Mouse (Mus musculus) liver, embryonic 15.5 days (tissue): ENCODE data around the gene Nxf1. TPM values are rescaled to one million over a fixed set of nuclear protein-coding genes. Genes with fewer than 3 reads are reported as not detected.
"Not testable (repeated sequence)": the region's sequence is repeated elsewhere in the genome, so short reads cannot be mapped to it uniquely, and the experiment has no call there.

Experiments used
- ATAC-seq: fragments of 200-750 bp; cut with Nextera tagmentation; 2 replicates; pipeline ENCODE4 v1.8.0; 2017; ENCODE audit warnings: moderate number of reproducible peaks, mild to moderate bottlenecking, moderate library complexity; ENCODE audit not compliant: insufficient read depth
- H3K27ac ChIP-seq: fragments of 300-500 bp; sonication (generic); replicated peaks from 2 replicates; pipeline ENCODE4 v1.5.1; 2015; ENCODE audit warnings: mild to moderate bottlenecking, inconsistent platforms
- H3K27me3 ChIP-seq: fragments of 300-500 bp; sonication (generic); 2 replicates; pipeline ENCODE4 v1.6.1; 2015; ENCODE audit warnings: mild to moderate bottlenecking, inconsistent platforms
- H3K36me3 ChIP-seq: fragments of 300-500 bp; sonication (generic); replicated peaks from 2 replicates; pipeline ENCODE4 v1.6.1; 2015; ENCODE audit warnings: moderate library complexity, mild to moderate bottlenecking, inconsistent platforms
- H3K4me1 ChIP-seq: fragments of 300-500 bp; sonication (generic); replicated peaks from 2 replicates; pipeline ENCODE4 v1.6.1; 2015; ENCODE audit warnings: inconsistent platforms
- H3K4me2 ChIP-seq: fragments of 300-500 bp; sonication (generic); 2 replicates; pipeline ENCODE4 v1.6.1; 2015; ENCODE audit warnings: moderate library complexity, mild to moderate bottlenecking, inconsistent platforms
- H3K4me3 ChIP-seq: fragments of 300-500 bp; sonication (generic); replicated peaks from 2 replicates; pipeline ENCODE4 v1.5.1; 2015; ENCODE audit warnings: mild to moderate bottlenecking, inconsistent platforms
- H3K9ac ChIP-seq: fragments of 300-500 bp; sonication (generic); 2 replicates; pipeline ENCODE4 v1.6.1; 2015; ENCODE audit warnings: moderate library complexity, mild to moderate bottlenecking, inconsistent platforms
- H3K9me3 ChIP-seq: fragments of 300-500 bp; sonication (generic); replicated peaks from 2 replicates; pipeline ENCODE4 v1.6.1; 2016; ENCODE audit warnings: inconsistent platforms
- WGBS: fragments of 180-500 bp; shearing (Covaris S2); methylation state at CpG from one replicate; pipeline ENCODE4 v1.1.7; 2015; ENCODE audit warnings: mixed read lengths; ENCODE audit not compliant: insufficient replicate concordance; 5-methylcytosine and 5-hydroxymethylcytosine counted together
- polyA plus RNA-seq: library from polyadenylated mRNA; unstranded; fragments of >200 nt; fragmentation: Nextera tagmentation; extraction: Ambion mirVana; gene quantifications from 2 replicates; pipeline ENCODE4 v1.2.1, GENCODE M21; 2015

Nxf1 gene
- polyA plus RNA-seq, 1 experiment from 2014 or later, result 81.2 TPM

- ATAC-seq, result no peak; the same call in 1 of the 2 replicates
- peak overlapping the region; percentile 76 for H3K4me2 ChIP-seq
- peak overlapping the region; percentile 37; the same call in 1 of the 2 replicates for H3K9ac ChIP-seq
- 62% methylated on average over 10 of the region's 10 CpGs for WGBS
- H3K27me3 ChIP-seq, result no peaks in the 10 kb centered on the region
- peaks cover 78% of the 10 kb centered on the region for H3K4me1 ChIP-seq
- no peaks in the 10 kb centered on the region for H3K9me3 ChIP-seq
- H3K36me3 ChIP-seq, result peaks cover 17% of the 10 kb centered on the region
- peak overlapping the region; percentile 97 for H3K27ac ChIP-seq
- H3K4me3 ChIP-seq, result peak overlapping the region; percentile 17; the same call in 1 of the 2 replicates
Measured at GRCm38 (mm10) chr19:8715868-8716766, 40.8 kb upstream of the Nxf1 start.

GRCm38 (mm10) chr19:8716767-8717475, 40.0 kb upstream of the Nxf1 start:
- H3K27me3 ChIP-seq, result no peaks in the 10 kb centered on the region
- H3K9me3 ChIP-seq, result no peaks in the 10 kb centered on the region
- H3K36me3 ChIP-seq, result peaks cover 9% of the 10 kb centered on the region
- peak overlapping the region; percentile 97 for H3K27ac ChIP-seq
- peak overlapping the region; percentile 32; the same call in 1 of the 2 replicates for H3K9ac ChIP-seq
- H3K4me1 ChIP-seq, result peaks cover 78% of the 10 kb centered on the region
- no peak for ATAC-seq
- H3K4me3 ChIP-seq, result no peak overlapping the region
- H3K4me2 ChIP-seq, result no peak overlapping the region; the same call in 1 of the 2 replicates
- 68% methylated on average over 10 of the region's 10 CpGs for WGBS

GRCm38 (mm10) chr19:8718357-8718756, 38.5 kb upstream of the Nxf1 start:
- no peak for ATAC-seq
- Histone ChIP-seq H3K4me2 (no peak overlapping the region), H3K27ac (peak overlapping the region; percentile 97), H3K4me1 (peaks cover 74% of the 10 kb centered on the region), H3K9ac (no peak overlapping the region), H3K9me3 (no peaks in the 10 kb centered on the region), H3K27me3 (no peaks in the 10 kb centered on the region), H3K36me3 (no peaks in the 10 kb centered on the region), H3K4me3 (no peak overlapping the region)
- 41% methylated on average over 3 of the region's 3 CpGs for WGBS

- H3K9ac ChIP-seq, H3K4me2 ChIP-seq, ATAC-seq, H3K27me3 ChIP-seq, H3K4me3 ChIP-seq, H3K36me3 ChIP-seq, H3K9me3 ChIP-seq: not testable (repeated sequence)
- Histone ChIP-seq H3K27ac (peak overlapping the region; percentile 97), H3K4me1 (peaks cover 71% of the 10 kb centered on the region)
Measured at GRCm38 (mm10) chr19:8719037-8719436, 37.8 kb upstream of the Nxf1 start.

- Histone ChIP-seq H3K4me1 (peaks cover 67% of the 10 kb centered on the region), H3K9ac (0 out of 2 replicates have a peak overlapping the region, but pooled peaks have one; percentile 4), H3K27me3 (no peaks in the 10 kb centered on the region), H3K27ac (peak overlapping the region; percentile 99), H3K4me3 (peak overlapping the region; percentile 72), H3K9me3 (no peaks in the 10 kb centered on the region), H3K36me3 (peaks cover 24% of the 10 kb centered on the region), H3K4me2 (peak overlapping the region; percentile 74)
- no peak for ATAC-seq
- WGBS, result 46% methylated on average over 1 of the region's 1 CpGs
Measured at GRCm38 (mm10) chr19:8721378-8721777, 35.5 kb upstream of the Nxf1 start.

- WGBS, result 39% methylated on average over 4 of the region's 4 CpGs
- H3K36me3 ChIP-seq, result peaks cover 31% of the 10 kb centered on the region
- H3K9me3 ChIP-seq, result no peaks in the 10 kb centered on the region
- H3K27ac ChIP-seq, result peak overlapping the region; percentile 99
- H3K27me3 ChIP-seq, result no peaks in the 10 kb centered on the region
- H3K9ac ChIP-seq, result peak overlapping the region; percentile 81
- H3K4me2 ChIP-seq, result peak overlapping the region; percentile 74
- no peak for ATAC-seq
- H3K4me3 ChIP-seq, result peak overlapping the region; percentile 72
- peaks cover 68% of the 10 kb centered on the region for H3K4me1 ChIP-seq
Measured at GRCm38 (mm10) chr19:8722021-8722420, 34.9 kb upstream of the Nxf1 start.

GRCm38 (mm10) chr19:8722559-8722906, 34.3 kb upstream of the Nxf1 start:
- peak; percentile 7 for ATAC-seq

GRCm38 (mm10) chr19:8722907-8723573, 33.8 kb upstream of the Nxf1 start, which contains the start of gene Slc3a2:
Slc3a2 (minus strand) TSS chr19:8723369.
- Histone ChIP-seq H3K4me2 (peak within 1 kb of the TSS; percentile 74), H3K4me1 (peaks cover 60% of the 10 kb centered on the region), H3K27ac (peak within 1 kb of the TSS; percentile 99), H3K4me3 (peak within 1 kb of the TSS; percentile 72), H3K27me3 (no peaks in the 10 kb centered on the region), H3K9ac (peak within 1 kb of the TSS; percentile 82), H3K36me3 (peaks cover 32% of the 10 kb centered on the region), H3K9me3 (no peaks in the 10 kb centered on the region)
- ATAC-seq, result peak; percentile 90
- under 1% methylated on average over 50 of the region's 50 CpGs for WGBS

More at GRCm38 (mm10) chr19:8722559-8722906, 34.3 kb upstream of the Nxf1 start:
- H3K4me2 ChIP-seq, result peak overlapping the region; percentile 74
- no peaks in the 10 kb centered on the region for H3K9me3 ChIP-seq
- WGBS, result 0% methylated on average over 5 of the region's 5 CpGs
- H3K27ac ChIP-seq, result peak overlapping the region; percentile 99
- H3K36me3 ChIP-seq, result peaks cover 32% of the 10 kb centered on the region
- H3K4me3 ChIP-seq, result peak overlapping the region; percentile 72
- H3K4me1 ChIP-seq, result peaks cover 65% of the 10 kb centered on the region
- H3K27me3 ChIP-seq, result no peaks in the 10 kb centered on the region
- peak overlapping the region; percentile 81 for H3K9ac ChIP-seq

- Histone ChIP-seq H3K27me3 (no peaks in the 10 kb centered on the region), H3K36me3 (peaks cover 32% of the 10 kb centered on the region), H3K4me3 (peak overlapping the region; percentile 72), H3K4me2 (peak overlapping the region; percentile 74), H3K27ac (peak overlapping the region; percentile 99), H3K9ac (peak overlapping the region; percentile 82), H3K4me1 (peaks cover 53% of the 10 kb centered on the region), H3K9me3 (no peaks in the 10 kb centered on the region)
- WGBS, result under 1% methylated on average over 20 of the region's 20 CpGs
- ATAC-seq, result no peak
Measured at GRCm38 (mm10) chr19:8723574-8724346, 33.1 kb upstream of the Nxf1 start.

GRCm38 (mm10) chr19:8724392-8724791, 32.5 kb upstream of the Nxf1 start:
- Histone ChIP-seq H3K36me3 (peaks cover 32% of the 10 kb centered on the region), H3K27me3 (no peaks in the 10 kb centered on the region), H3K4me1 (peaks cover 50% of the 10 kb centered on the region), H3K9me3 (no peaks in the 10 kb centered on the region), H3K27ac (peak overlapping the region; percentile 99), H3K4me2 (peak overlapping the region; percentile 74), H3K9ac (peak overlapping the region; percentile 82), H3K4me3 (peak overlapping the region; percentile 72)
- 1% methylated on average over 2 of the region's 2 CpGs for WGBS
- no peak for ATAC-seq
